Mouse (Mus musculus) hindlimb bud, embryonic 11.5 days (tissue): ENCODE results near the gene Mtg1.
"Not testable (repeated sequence)": the region's sequence is repeated elsewhere in the genome, so short reads cannot be mapped to it uniquely, and the experiment has no call there.

Source experiments
- DNase-seq: peaks from one replicate; pipeline ENCODE4 v3.0.0-alpha.2; 2012; ENCODE audit warnings: low read depth, low spot score; ENCODE audit errors: extremely low spot score

Gene Mtg1

GRCm38 (mm10) chr7:140126934-140127333, 10.4 kb upstream of the Mtg1 start:
- DNase-seq, result no peak

GRCm38 (mm10) chr7:140127911-140128310, 9.5 kb upstream of the Mtg1 start:
- DNase-seq, result no peak

- DNase-seq, result not testable (repeated sequence)
Measured at GRCm38 (mm10) chr7:140132184-140132583, 5.2 kb upstream of the Mtg1 start.

GRCm38 (mm10) chr7:140134033-140134432, 3.3 kb upstream of the Mtg1 start:
- DNase-seq, result not testable (repeated sequence)

GRCm38 (mm10) chr7:140135106-140135770, 2.1 kb upstream of the Mtg1 start:
- DNase-seq, result no peak

- DNase-seq, result no peak
Measured at GRCm38 (mm10) chr7:140138021-140138310, 602 bp downstream of the Mtg1 start.

GRCm38 (mm10) chr7:140141350-140141749, 4.0 kb downstream of the Mtg1 start:
- DNase-seq, result no peak

- no peak for DNase-seq
Measured at GRCm38 (mm10) chr7:140144550-140144949, 7.2 kb downstream of the Mtg1 start.

- DNase-seq, result no peak
Measured at GRCm38 (mm10) chr7:140153383-140153782, 16.0 kb downstream of the Mtg1 start.

- DNase-seq, result no peak
Measured at GRCm38 (mm10) chr7:140153829-140154217, 16.5 kb downstream of the Mtg1 start.

GRCm38 (mm10) chr7:140154218-140154927, 17.0 kb downstream of the Mtg1 start, which contains the start of gene Sprn:
Gene Sprn, minus strand, starts transcription at chr7:140154877.
- DNase-seq, result no peak

- no peak for DNase-seq
Measured at GRCm38 (mm10) chr7:140160363-140160762, 23.0 kb downstream of the Mtg1 start.

GRCm38 (mm10) chr7:140164664-140165063, 27.3 kb downstream of the Mtg1 start, which contains the start of gene Olfr522:
Gene Olfr522, minus strand, starts transcription at chr7:140164764.
- no peak for DNase-seq

- no peak for DNase-seq
Measured at GRCm38 (mm10) chr7:140167950-140168349, 30.6 kb downstream of the Mtg1 start.

GRCm38 (mm10) chr7:140169386-140169785, 32.0 kb downstream of the Mtg1 start:
- DNase-seq, result no peak

GRCm38 (mm10) chr7:140170863-140171262, 33.5 kb downstream of the Mtg1 start:
- no peak for DNase-seq

- no peak for DNase-seq
Measured at GRCm38 (mm10) chr7:140172936-140173335, 35.6 kb downstream of the Mtg1 start, which contains the start of gene Olfr523. Gene Olfr523, plus strand, starts transcription at chr7:140173217.

GRCm38 (mm10) chr7:140179176-140179575, 41.8 kb downstream of the Mtg1 start:
- no peak for DNase-seq

- DNase-seq, result no peak
Measured at GRCm38 (mm10) chr7:140180692-140181091, 43.3 kb downstream of the Mtg1 start.

- DNase-seq, result no peak
Measured at GRCm38 (mm10) chr7:140184206-140184605, 46.8 kb downstream of the Mtg1 start.

GRCm38 (mm10) chr7:140186646-140187620, 49.6 kb downstream of the Mtg1 start:
- no peak for DNase-seq
